Mouse (Mus musculus) liver, embryonic 14.5 days (tissue): ENCODE data around the gene Stra6l. TPM values are rescaled to one million over a fixed set of nuclear protein-coding genes. Genes with fewer than 3 reads are reported as not detected.

ENCODE experiments used
- ATAC-seq: fragments of 200-750 bp; cut with Nextera tagmentation; 2 replicates; pipeline ENCODE4 v1.8.0; 2017; ENCODE audit warnings: moderate number of reproducible peaks, mild to moderate bottlenecking, moderate library complexity; ENCODE audit not compliant: insufficient read depth
- DNase-seq, 3 experiments: peaks; one replicate each; pipeline ENCODE4 v3.0.0-alpha.2; 2012 to 2013; ENCODE audit warnings: low read depth in 3 of 3, low spot score in 3 of 3
- H3K27ac ChIP-seq: fragments of 300-500 bp; sonication (generic); 2 replicates; pipeline ENCODE4 v1.5.1; 2014; ENCODE audit warnings: moderate library complexity, mild to moderate bottlenecking, control low read depth, inconsistent platforms
- H3K27me3 ChIP-seq: fragments of 300-500 bp; sonication (generic); 2 replicates; pipeline ENCODE4 v1.6.1; 2014; ENCODE audit warnings: mild to moderate bottlenecking, low read length, moderate library complexity; ENCODE audit not compliant: control insufficient read depth, insufficient read depth
- H3K36me3 ChIP-seq: fragments of 300-500 bp; sonication (generic); replicated peaks from 2 replicates; pipeline ENCODE4 v1.6.1; 2014; ENCODE audit warnings: low read depth; ENCODE audit not compliant: control insufficient read depth, insufficient read depth
- H3K4me1 ChIP-seq, 2 experiments: fragments of 200-500 bp in 1 of 2; fragments of 300-500 bp in 1 of 2; sonication (generic) in 1 of 2; replicated peaks; 2 replicates each; pipeline ENCODE4 v1.6.1; 2012 to 2014; ENCODE audit warnings: antibody characterized with exemption in 1 of 2, inconsistent platforms in 1 of 2, low read length in 1 of 2; ENCODE audit not compliant: control insufficient read depth in 2 of 2, insufficient read depth in 2 of 2
- H3K4me2 ChIP-seq: fragments of 300-500 bp; sonication (generic); 2 replicates; pipeline ENCODE4 v1.6.1; 2014; ENCODE audit warnings: low read depth, mild to moderate bottlenecking, control low read depth, moderate library complexity
- H3K4me3 ChIP-seq, 2 experiments: fragments of 200-500 bp in 1 of 2; fragments of 300-500 bp in 1 of 2; sonication (generic) in 1 of 2; 2 replicates each; pipeline ENCODE4 v1.5.1; 2012 to 2014; ENCODE audit warnings: low read depth in 2 of 2, low read length in 2 of 2, mild to moderate bottlenecking in 2 of 2, control low read depth in 1 of 2, inconsistent platforms in 1 of 2, moderate library complexity in 1 of 2; ENCODE audit not compliant: insufficient read depth in 1 of 2
- H3K9ac ChIP-seq: fragments of 300-500 bp; sonication (generic); replicated peaks from 2 replicates; pipeline ENCODE4 v1.6.1; 2014; ENCODE audit warnings: mild to moderate bottlenecking, control low read depth, moderate library complexity
- H3K9me3 ChIP-seq: fragments of 300-500 bp; sonication (generic); 2 replicates; pipeline ENCODE4 v1.6.1; 2016; ENCODE audit warnings: low read length, mixed read lengths; ENCODE audit not compliant: control insufficient read depth
- CTCF ChIP-seq: IDR thresholded peaks from 2 replicates; pipeline ENCODE4 v1.5.1; 2016; ENCODE audit warnings: antibody characterized with exemption, low read depth, control low read depth
- EP300 ChIP-seq: IDR thresholded peaks from 2 replicates; pipeline ENCODE4 v1.6.1; 2016; ENCODE audit warnings: antibody characterized with exemption, low read depth
- WGBS: fragments of 180-500 bp; shearing (Covaris S2); extraction: QIAGEN DNeasy Blood & Tissue Kit; methylation state at CpG from one replicate; pipeline ENCODE4 v1.1.7; 2014; ENCODE audit not compliant: insufficient replicate concordance; 5-methylcytosine and 5-hydroxymethylcytosine counted together
- polyA plus RNA-seq, 2 experiments: library from polyadenylated mRNA; depleted of rRNA in 1 of 2; stranded (reverse) in 1 of 2; unstranded in 1 of 2; fragments of >200 nt; fragmentation: Nextera tagmentation in 1 of 2; extraction: Ambion mirVana in 1 of 2; gene quantifications; 2 replicates each; pipeline versions ENCODE4 v1.2.1 to v1.2.3; 2012 to 2014

The Stra6l gene
- polyA plus RNA-seq, 2 experiments, result 4.4 to 4.6 TPM

GRCm38 (mm10) chr4:45811250-45811649 is 37.2 kb upstream of the Stra6l start:
- Histone ChIP-seq H3K36me3 (no peaks in the 10 kb centered on the region), H3K4me3 (no peak overlapping the region), H3K9me3 (no peaks in the 10 kb centered on the region), H3K9ac (no peak overlapping the region), H3K4me2 (no peak overlapping the region), H3K27ac (no peak overlapping the region), H3K4me1 (no peaks in the 10 kb centered on the region), H3K27me3 (no peaks in the 10 kb centered on the region)
- ATAC-seq (no peak), DNase-seq (no peak)
- no peak for TF ChIP-seq EP300
- TF ChIP-seq CTCF, result no peak
- 32% methylated on average over 8 of the region's 8 CpGs for WGBS

GRCm38 (mm10) chr4:45815542-45815941 is 32.9 kb upstream of the Stra6l start:
- DNase-seq (no peak), ATAC-seq (no peak)
- WGBS, result 37% methylated on average over 7 of the region's 7 CpGs
- Histone ChIP-seq H3K4me1 (no peaks in the 10 kb centered on the region), H3K4me2 (no peak overlapping the region), H3K9me3 (no peaks in the 10 kb centered on the region), H3K27me3 (no peaks in the 10 kb centered on the region), H3K9ac (no peak overlapping the region), H3K36me3 (no peaks in the 10 kb centered on the region), H3K27ac (no peak overlapping the region), H3K4me3 (no peak overlapping the region)
- TF ChIP-seq CTCF, result peak; percentile 54
- TF ChIP-seq EP300, result no peak

GRCm38 (mm10) chr4:45818814-45819207 is 29.7 kb upstream of the Stra6l start:
- ATAC-seq, result no peak
- no peak for DNase-seq
- WGBS, result 26% methylated on average over 4 of the region's 4 CpGs
- Histone ChIP-seq H3K4me2 (no peak overlapping the region), H3K9ac (no peak overlapping the region), H3K4me1 (no peaks in the 10 kb centered on the region), H3K9me3 (no peaks in the 10 kb centered on the region), H3K27me3 (peaks cover 3% of the 10 kb centered on the region; the same call in 1 of the 2 replicates), H3K27ac (no peak overlapping the region), H3K4me3 (no peak overlapping the region), H3K36me3 (no peaks in the 10 kb centered on the region)
- no peak for TF ChIP-seq CTCF

GRCm38 (mm10) chr4:45819208-45819931 is 29.1 kb upstream of the Stra6l start:
- DNase-seq (no peak), ATAC-seq (no peak)
- peak overlapping the region; percentile 41 for H3K4me2 ChIP-seq
- TF ChIP-seq EP300 (no peak), CTCF (no peak)
- 2% methylated on average over 17 of the region's 17 CpGs for WGBS
- H3K4me1 ChIP-seq, result no peaks in the 10 kb centered on the region
- no peaks in the 10 kb centered on the region for H3K9me3 ChIP-seq
- no peak overlapping the region for H3K9ac ChIP-seq
- peaks cover 4% of the 10 kb centered on the region; the same call in 1 of the 2 replicates for H3K27me3 ChIP-seq
- no peak overlapping the region for H3K27ac ChIP-seq
- no peaks in the 10 kb centered on the region for H3K36me3 ChIP-seq
- no peak overlapping the region; a peak in 1 of 4 replicates for H3K4me3 ChIP-seq

GRCm38 (mm10) chr4:45820074-45820830 is 28.2 kb upstream of the Stra6l start:
- H3K9ac ChIP-seq, result no peak overlapping the region
- TF ChIP-seq EP300 (no peak), CTCF (peak; percentile 79)
- H3K4me1 ChIP-seq, result no peaks in the 10 kb centered on the region
- peaks cover 10% of the 10 kb centered on the region for H3K27me3 ChIP-seq
- H3K36me3 ChIP-seq, result no peaks in the 10 kb centered on the region
- no peak overlapping the region; the same call in 1 of the 2 replicates for H3K4me2 ChIP-seq
- WGBS, result 31% methylated on average over 8 of the region's 8 CpGs
- no peak overlapping the region for H3K4me3 ChIP-seq
- no peak for ATAC-seq
- no peaks in the 10 kb centered on the region for H3K9me3 ChIP-seq
- H3K27ac ChIP-seq, result no peak overlapping the region
- no peak for DNase-seq
